Mouse (Mus musculus) heart, adult 2 months (tissue): ENCODE measurements around the gene Prkcg.

Experiments
- CTCF ChIP-seq: fragments of 200-600 bp; IDR thresholded peaks from 2 replicates; pipeline ENCODE4 v1.8.1; 2022; ENCODE audit warnings: antibody characterized with exemption, mild to moderate bottlenecking, moderate library complexity
- EP300 ChIP-seq: fragments of 200-500 bp; IDR thresholded peaks from 2 replicates; pipeline ENCODE4 v1.6.1; 2011; ENCODE audit warnings: low read depth, low read length, control low read depth; ENCODE audit not compliant: insufficient read depth
- POLR2A ChIP-seq: fragments of 200-500 bp; IDR thresholded peaks from 2 replicates; pipeline ENCODE4 v1.6.1; 2011; ENCODE audit warnings: mild to moderate bottlenecking, low read depth, low read length, control low read depth; ENCODE audit not compliant: insufficient read depth

DNA sequence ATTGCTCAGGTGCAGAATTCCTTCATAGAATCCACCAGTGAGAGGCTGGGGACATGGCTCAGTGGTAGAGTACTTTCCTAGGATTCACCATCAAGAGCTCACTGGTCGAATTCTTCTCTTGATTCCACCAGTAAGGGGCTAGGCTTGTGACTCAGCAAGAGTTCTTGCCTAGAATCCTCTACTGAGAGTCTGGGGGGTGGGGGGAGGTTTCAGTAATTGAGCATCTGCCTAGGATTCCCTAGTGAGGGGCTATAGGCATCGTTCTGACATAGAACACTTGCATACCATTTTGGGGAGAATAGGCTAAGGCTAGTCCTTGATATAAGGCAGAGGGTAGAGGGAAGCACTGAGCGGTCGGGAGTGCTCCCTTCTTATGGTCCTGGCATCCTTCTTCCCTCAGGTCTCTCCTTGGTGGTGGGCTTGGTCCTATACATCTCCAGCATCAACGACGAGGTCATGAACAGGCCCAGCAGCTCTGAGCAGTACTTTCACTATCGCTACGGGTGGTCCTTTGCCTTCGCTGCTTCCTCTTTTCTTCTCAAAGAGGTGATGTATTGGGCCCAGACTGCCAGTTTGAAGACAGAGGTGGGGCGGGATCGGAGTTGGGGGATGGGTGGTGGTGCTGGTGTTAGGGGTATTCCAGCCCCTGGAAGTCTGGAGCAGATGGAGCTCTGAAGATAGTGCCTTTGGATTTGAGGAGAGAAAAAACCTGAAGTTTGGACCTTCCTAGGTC is 76.7 kb downstream of the Prkcg start:
- TF ChIP-seq CTCF, result no peak
- no peak for TF ChIP-seq EP300
- TF ChIP-seq POLR2A, result no peak
